Mouse (Mus musculus): ENCODE data around the gene Gm44596.
"Not testable (repeated sequence)": the region's sequence is repeated elsewhere in the genome, so short reads cannot be mapped to it uniquely, and the experiment has no call there.

Gm44596 gene

DNA sequence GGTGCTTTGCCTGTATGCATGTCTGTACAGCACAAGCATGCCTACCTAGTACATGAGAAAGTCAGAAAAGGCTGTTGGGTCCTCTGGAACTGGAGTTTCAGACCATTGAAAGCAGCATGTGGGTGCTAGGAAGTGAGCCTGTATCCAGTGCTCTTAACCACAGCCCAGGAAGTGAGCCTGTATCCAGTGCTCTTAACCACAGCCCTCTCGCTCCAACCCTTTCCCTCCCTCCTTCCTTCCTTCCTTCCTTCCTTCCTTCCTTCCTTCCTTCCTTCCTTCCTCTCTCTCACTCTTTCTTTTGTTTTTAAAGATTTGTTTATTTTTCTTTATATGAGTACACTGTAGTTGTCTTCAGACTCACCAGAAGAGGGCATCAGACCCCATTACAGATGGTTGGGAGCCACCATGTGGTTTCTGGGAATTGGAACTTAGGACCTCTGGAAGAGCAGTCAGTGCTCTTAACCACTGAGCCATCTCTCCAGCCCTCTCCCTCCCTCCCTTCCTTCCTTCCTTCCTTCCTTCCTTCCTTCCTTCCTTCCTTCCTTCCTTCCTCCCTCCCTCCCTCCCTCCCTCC lies 5.4 kb downstream of the Gm44596 start:
- in situ Hi-C loops (cut with MboI): not testable (repeated sequence)

GRCm38 (mm10) chr6:128381254-128381653 lies 6.0 kb downstream of the Gm44596 start:
- in situ Hi-C loops (cut with MboI): no loop called here

DNA sequence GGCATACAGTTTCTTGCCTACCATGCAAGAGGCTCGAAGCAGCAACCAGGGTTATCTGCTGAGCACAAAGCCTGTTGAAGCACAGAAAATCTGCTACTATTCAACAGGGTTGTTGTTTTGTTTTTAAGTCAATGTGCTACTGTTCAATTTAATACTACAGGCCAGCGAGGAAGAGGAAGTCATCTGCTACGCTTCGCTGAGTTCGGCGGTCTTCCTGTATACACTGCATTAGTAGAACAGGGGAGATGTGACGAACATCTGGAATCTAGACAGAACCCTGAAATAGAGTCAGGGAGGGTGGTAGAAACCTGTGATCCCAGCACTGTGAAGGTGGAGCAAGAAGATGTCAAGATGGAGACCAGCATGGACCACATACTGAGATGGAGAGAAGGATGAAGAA lies 8.4 kb downstream of the Gm44596 start:
- in situ Hi-C loops (cut with MboI): no loop called here

DNA sequence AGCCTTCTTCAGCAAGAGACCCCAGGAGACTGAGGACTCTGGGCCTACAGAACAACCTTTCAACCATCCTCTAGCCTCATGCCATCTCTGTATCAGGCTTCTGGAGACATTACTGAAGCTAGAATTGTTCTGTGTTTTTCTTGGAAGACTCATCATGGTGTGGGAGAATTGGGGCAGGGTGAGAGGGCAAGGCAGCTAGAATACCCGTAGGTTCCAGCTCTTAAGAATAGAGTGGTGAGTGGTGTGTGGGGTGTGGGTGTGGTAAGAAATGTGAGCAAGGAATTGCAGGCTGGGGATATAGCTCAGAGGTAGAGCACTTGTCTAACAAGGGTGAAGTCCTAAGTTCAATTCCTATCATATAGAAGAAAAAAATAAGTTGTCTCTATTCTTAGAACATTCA lies 9.7 kb downstream of the Gm44596 start:
- in situ Hi-C loops (cut with MboI): no loop called here

- in situ Hi-C loops (cut with MboI): no loop called here
These were observed 13.9 kb downstream of the Gm44596 start for GRCm38 (mm10) chr6:128389185-128389584.

GRCm38 (mm10) chr6:128390683-128391082 lies 15.4 kb downstream of the Gm44596 start:
- in situ Hi-C loops (cut with MboI): no loop called here

- in situ Hi-C loops (cut with MboI): no loop called here
These were observed 22.4 kb downstream of the Gm44596 start for GRCm38 (mm10) chr6:128397574-128398261.

GRCm38 (mm10) chr6:128398996-128399395 lies 23.7 kb downstream of the Gm44596 start, which contains the start of gene Nrip2:
Gene Nrip2 (plus strand): TSS chr6:128399296.
- in situ Hi-C loops (cut with MboI): no loop called here

- in situ Hi-C loops (cut with MboI): no loop called here
These were observed 24.3 kb downstream of the Gm44596 start for GRCm38 (mm10) chr6:128399421-128400185.

DNA sequence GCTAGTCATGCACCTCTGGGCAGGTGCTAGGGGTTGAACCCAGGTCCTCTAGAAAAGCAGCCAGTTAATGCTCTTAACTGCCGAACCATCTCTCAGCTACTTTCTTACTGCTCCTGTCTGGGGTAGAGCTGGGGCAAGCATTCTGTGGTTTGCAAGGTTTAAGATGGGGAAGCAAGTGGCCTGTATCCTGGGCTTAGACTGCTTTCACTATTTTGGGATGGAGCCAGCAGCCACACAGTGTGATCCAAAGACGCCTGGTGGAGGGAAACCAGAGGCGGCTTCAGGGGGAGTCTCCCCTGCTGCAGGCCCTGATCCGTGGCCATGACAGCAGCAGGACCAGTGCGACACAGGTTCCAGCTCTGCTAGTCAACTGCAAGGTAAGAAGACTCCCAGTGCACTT lies 29.4 kb downstream of the Gm44596 start:
- in situ Hi-C loops (cut with MboI): no loop called here

GRCm38 (mm10) chr6:128408544-128409125 lies 33.3 kb downstream of the Gm44596 start:
- in situ Hi-C loops (cut with MboI): no loop called here

DNA sequence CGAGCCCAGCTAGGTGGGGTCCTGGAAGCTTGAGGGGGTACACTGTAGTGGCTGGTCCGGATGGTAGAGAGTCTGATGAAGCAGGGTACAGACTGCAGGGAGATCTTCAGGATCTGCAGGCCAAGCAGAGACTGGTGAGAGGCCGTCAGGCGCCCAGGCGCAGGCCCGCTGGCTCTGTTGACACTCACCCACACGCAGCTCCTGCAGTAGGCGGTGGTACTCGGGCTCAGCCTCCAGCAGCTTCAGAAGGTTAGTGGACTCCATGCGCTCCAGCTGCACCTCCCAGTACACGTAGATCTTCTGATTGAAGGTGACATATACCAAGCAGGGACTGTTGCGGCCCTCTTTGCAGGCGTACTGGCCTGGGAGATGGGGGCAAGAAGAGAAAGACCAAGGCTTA lies 35.0 kb downstream of the Gm44596 start:
- in situ Hi-C loops (cut with MboI): loop anchor here (10.0 kb wide), 1 partner anchor 86 kb away; no protein-coding TSS in a partner anchor

GRCm38 (mm10) chr6:128411115-128411514 lies 35.8 kb downstream of the Gm44596 start:
- in situ Hi-C loops (cut with MboI): loop anchor here (10.0 kb wide), 1 partner anchor 86 kb away; no protein-coding TSS in a partner anchor

DNA sequence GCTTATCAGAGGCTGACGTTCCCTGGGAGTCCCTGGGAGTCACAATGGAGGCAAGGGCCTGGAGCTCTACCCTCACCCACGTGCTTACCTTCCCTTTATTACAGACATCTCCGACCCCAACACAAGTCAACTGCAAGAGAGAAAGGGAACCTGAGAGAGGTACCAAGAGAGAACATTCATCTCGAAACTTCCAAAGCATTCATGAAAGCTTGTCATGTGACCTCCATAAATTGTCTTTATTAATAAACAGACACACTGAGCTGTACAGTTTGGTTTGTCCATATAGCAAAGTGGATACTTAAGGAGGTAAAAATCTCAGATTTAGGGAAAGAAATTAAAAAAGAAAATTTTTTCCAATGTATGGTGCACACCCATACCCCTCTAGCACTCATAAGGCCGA lies 40.9 kb downstream of the Gm44596 start:
- in situ Hi-C loops (cut with MboI): loop anchor here (10.0 kb wide), 1 partner anchor 91 kb away; no protein-coding TSS in a partner anchor

DNA sequence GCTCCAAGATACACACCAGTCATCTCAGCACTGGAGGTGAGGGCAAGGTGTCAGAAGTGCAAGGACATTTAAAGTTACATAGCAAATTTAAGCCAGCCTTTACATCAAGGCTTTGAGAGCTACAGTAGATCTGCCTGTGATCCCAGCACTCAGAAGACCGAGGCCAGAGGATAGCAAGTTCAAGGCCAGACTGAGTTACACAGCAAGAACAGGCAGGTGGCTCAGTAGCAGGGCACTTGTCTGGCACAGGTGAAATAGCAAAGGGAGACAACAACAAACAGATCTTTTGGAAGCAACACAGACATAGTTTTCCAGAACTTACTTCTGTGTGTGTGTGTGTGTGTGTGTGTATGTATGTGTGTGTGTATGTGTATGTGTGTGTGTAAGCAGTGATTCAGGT lies 42.8 kb downstream of the Gm44596 start:
- in situ Hi-C loops (cut with MboI): loop anchor here (10.0 kb wide), 1 partner anchor 93 kb away; no protein-coding TSS in a partner anchor

- in situ Hi-C loops (cut with MboI): no loop called here
These were observed 45.7 kb downstream of the Gm44596 start for GRCm38 (mm10) chr6:128421036-128421435.

DNA sequence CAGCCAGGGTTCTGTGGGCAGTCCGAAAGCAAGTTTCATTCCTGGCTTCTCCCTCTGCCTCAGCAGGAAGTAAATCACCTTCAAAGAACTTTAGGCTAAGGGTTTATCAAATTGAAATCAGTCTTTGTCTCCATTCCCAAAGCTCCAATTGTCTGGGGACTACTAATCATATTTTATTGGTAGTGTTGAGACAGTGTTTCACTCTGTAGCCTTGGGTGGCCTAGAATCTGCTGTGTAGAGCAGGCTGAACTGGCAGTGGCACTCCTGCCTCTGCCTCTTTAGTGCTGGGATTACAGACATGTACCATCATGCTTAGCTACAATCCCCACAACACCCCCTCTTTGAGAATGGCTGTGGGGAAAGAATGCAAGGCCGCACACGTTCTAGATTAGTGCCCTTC lies 46.2 kb downstream of the Gm44596 start:
- in situ Hi-C loops (cut with MboI): no loop called here

GRCm38 (mm10) chr6:128423496-128424268 lies 48.4 kb downstream of the Gm44596 start:
- in situ Hi-C loops (cut with MboI): no loop called here

DNA sequence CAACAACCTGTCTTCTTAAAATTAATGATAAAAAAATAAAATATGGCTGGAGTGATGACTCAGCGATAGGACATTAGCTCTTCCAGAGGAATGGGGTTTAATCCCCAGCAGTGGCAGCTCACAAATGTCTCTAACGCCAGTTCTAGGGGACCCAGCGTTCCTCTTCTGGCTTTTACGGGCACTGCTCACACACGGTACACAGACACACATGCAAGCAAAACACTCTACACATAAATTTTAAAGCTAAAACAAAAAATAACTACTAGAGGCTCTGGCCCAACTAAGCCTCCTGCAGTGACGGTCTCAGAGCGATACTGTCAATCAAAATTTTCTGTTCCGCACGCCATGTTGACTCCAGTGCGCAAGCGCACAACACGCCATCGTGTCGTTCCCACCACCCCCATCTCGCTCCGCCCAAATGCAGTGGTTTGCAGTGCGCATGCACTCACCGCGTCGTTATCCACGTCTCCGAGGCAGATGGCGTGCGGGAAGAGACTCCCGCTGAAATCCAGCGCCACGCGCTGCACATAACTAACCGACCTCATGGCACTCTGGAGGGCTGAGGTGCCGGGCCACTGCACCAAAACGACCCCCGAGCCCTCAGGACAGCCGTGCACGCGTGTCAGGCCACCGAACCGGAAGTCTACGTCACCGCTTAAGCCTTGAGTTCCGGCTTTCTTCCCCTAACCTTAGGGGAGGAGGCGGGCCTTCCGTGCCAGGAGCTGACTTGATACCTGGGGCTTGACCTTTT lies 49.1 kb downstream of the Gm44596 start, which contains the start of gene Itfg2:
TSS of gene Itfg2 (minus strand) at position 663 of the 751 bp plus-strand sequence.
- in situ Hi-C loops (cut with MboI): no loop called here

GRCm38 (mm10) chr6:128425046-128425445 lies 49.7 kb downstream of the Gm44596 start:
- in situ Hi-C loops (cut with MboI): no loop called here

GRCm38 (mm10) chr6:128427571-128427970 lies 52.3 kb downstream of the Gm44596 start:
- in situ Hi-C loops (cut with MboI): no loop called here

All from mature B cell (primary cell).